Mouse (Mus musculus) midbrain, embryonic 11.5 days (tissue): Measurements from ENCODE around the gene Olfr1217. TPM values are rescaled to one million over a fixed set of nuclear protein-coding genes. Genes with fewer than 3 reads are reported as not detected.
"Not testable (repeated sequence)": the region's sequence is repeated elsewhere in the genome, so short reads cannot be mapped to it uniquely, and the experiment has no call there.

Experiments used
- ATAC-seq: fragments of 200-750 bp; cut with Nextera tagmentation; 2 replicates; pipeline ENCODE4 v1.8.0; 2017; ENCODE audit warnings: moderate TSS enrichment, moderate library complexity; ENCODE audit not compliant: low FRiP score
- DNase-seq: peaks from one replicate; pipeline ENCODE4 v3.0.0; 2015; ENCODE audit warnings: low spot score; ENCODE audit errors: missing footprints
- H3K27ac ChIP-seq: fragments of 300-500 bp; sonication (generic); 2 replicates; pipeline ENCODE4 v1.5.1; 2014; ENCODE audit warnings: low read depth, low read length
- H3K27me3 ChIP-seq: fragments of 300-500 bp; sonication (generic); 2 replicates; pipeline ENCODE4 v1.6.1; 2014; ENCODE audit warnings: mild to moderate bottlenecking, low read length, moderate library complexity, mixed read lengths; ENCODE audit not compliant: control insufficient read depth, insufficient read depth
- H3K36me3 ChIP-seq: fragments of 300-500 bp; sonication (generic); 2 replicates; pipeline ENCODE4 v1.6.1; 2014; ENCODE audit warnings: mild to moderate bottlenecking, low read length, moderate library complexity, mixed read lengths; ENCODE audit not compliant: control insufficient read depth, insufficient read depth
- H3K4me1 ChIP-seq: fragments of 300-500 bp; sonication (generic); 2 replicates; pipeline ENCODE4 v1.6.1; 2014; ENCODE audit warnings: low read length; ENCODE audit not compliant: control insufficient read depth, insufficient read depth
- H3K4me2 ChIP-seq: fragments of 300-500 bp; sonication (generic); 2 replicates; pipeline ENCODE4 v1.6.1; 2014; ENCODE audit warnings: mild to moderate bottlenecking, moderate library complexity
- H3K4me3 ChIP-seq: fragments of 300-500 bp; sonication (generic); 2 replicates; pipeline ENCODE4 v1.5.1; 2014; ENCODE audit warnings: low read depth, low read length
- H3K9ac ChIP-seq: fragments of 300-500 bp; sonication (generic); 2 replicates; pipeline ENCODE4 v1.6.1; 2014; ENCODE audit warnings: low read length
- H3K9me3 ChIP-seq: fragments of 300-500 bp; sonication (generic); 2 replicates; pipeline ENCODE4 v1.6.1; 2016; ENCODE audit warnings: low read length; ENCODE audit not compliant: control insufficient read depth
- WGBS: fragments of 180-500 bp; shearing (Covaris S2); extraction: QIAGEN DNeasy Blood & Tissue Kit; methylation state at CpG from one replicate; pipeline ENCODE4 v1.1.7; 2014; 5-methylcytosine and 5-hydroxymethylcytosine counted together
- polyA plus RNA-seq: library from polyadenylated mRNA; unstranded; fragments of >200 nt; fragmentation: Nextera tagmentation; extraction: Ambion mirVana; gene quantifications from 2 replicates; pipeline ENCODE4 v1.2.1, GENCODE M21; 2014

Gene Olfr1217
- polyA plus RNA-seq, result not detected in 2 replicates

GRCm38 (mm10) chr2:89031965-89032364 lies at the start of gene Olfr1217:
Olfr1217 (minus strand) TSS chr2:89032065.
- Histone ChIP-seq H3K36me3 (no peaks in the 10 kb centered on the region), H3K4me1 (no peaks in the 10 kb centered on the region), H3K9ac (no peak within 1 kb of the TSS), H3K27ac (no peak within 1 kb of the TSS), H3K4me3 (no peak within 1 kb of the TSS), H3K27me3 (no peaks in the 10 kb centered on the region), H3K9me3 (no peaks in the 10 kb centered on the region), H3K4me2 (no peak within 1 kb of the TSS)
- 76% methylated on average over 2 of the region's 2 CpGs for WGBS
- ATAC-seq, result no peak
- DNase-seq, result no peak

- no peak overlapping the region for H3K9ac ChIP-seq
- H3K36me3 ChIP-seq, result no peaks in the 10 kb centered on the region
- no peak overlapping the region for H3K27ac ChIP-seq
- H3K4me2 ChIP-seq, result no peak overlapping the region
- H3K4me3 ChIP-seq, result no peak overlapping the region
- ATAC-seq (no peak), DNase-seq (no peak)
- H3K4me1 ChIP-seq, result no peaks in the 10 kb centered on the region
- no peaks in the 10 kb centered on the region for H3K27me3 ChIP-seq
- H3K9me3 ChIP-seq, result no peaks in the 10 kb centered on the region
Measured at GRCm38 (mm10) chr2:89081487-89081886, 49.6 kb upstream of the Olfr1217 start.

GRCm38 (mm10) chr2:89061087-89061486 lies 29.2 kb upstream of the Olfr1217 start, which contains the start of gene Olfr1218:
Olfr1218 (minus strand) TSS chr2:89061187.
- no peak within 1 kb of the TSS for H3K4me2 ChIP-seq
- ATAC-seq, result no peak
- H3K4me1 ChIP-seq, result no peaks in the 10 kb centered on the region
- no peak within 1 kb of the TSS for H3K9ac ChIP-seq
- H3K4me3 ChIP-seq, result no peak within 1 kb of the TSS
- no peaks in the 10 kb centered on the region for H3K9me3 ChIP-seq
- H3K27ac ChIP-seq, result no peak within 1 kb of the TSS
- H3K27me3 ChIP-seq, result no peaks in the 10 kb centered on the region
- no peak for DNase-seq
- H3K36me3 ChIP-seq, result no peaks in the 10 kb centered on the region

- ATAC-seq, H3K4me3 ChIP-seq, H3K9ac ChIP-seq, DNase-seq, H3K4me2 ChIP-seq, H3K9me3 ChIP-seq, H3K4me1 ChIP-seq, H3K27me3 ChIP-seq, H3K36me3 ChIP-seq, H3K27ac ChIP-seq: not testable (repeated sequence)
- whole genome bisulfite sequencing, result 68% methylated on average over 3 of the region's 3 CpGs
Measured at GRCm38 (mm10) chr2:89021436-89021835, 10.4 kb downstream of the Olfr1217 start.

- Histone ChIP-seq H3K4me2 (no peak within 1 kb of the TSS), H3K27ac (no peak within 1 kb of the TSS), H3K36me3 (no peaks in the 10 kb centered on the region), H3K9ac (no peak within 1 kb of the TSS), H3K27me3 (no peaks in the 10 kb centered on the region), H3K4me1 (no peaks in the 10 kb centered on the region), H3K4me3 (no peak within 1 kb of the TSS), H3K9me3 (no peaks in the 10 kb centered on the region)
- ATAC-seq (no peak), DNase-seq (no peak)
- WGBS, result 87% methylated on average over 1 of the region's 1 CpGs
Measured at GRCm38 (mm10) chr2:89018240-89018639, 13.6 kb downstream of the Olfr1217 start, which contains the start of gene Olfr1216. Olfr1216 (minus strand) TSS chr2:89018340.

GRCm38 (mm10) chr2:89006873-89007272 lies 25.0 kb downstream of the Olfr1217 start, which contains the start of gene Olfr1215:
Olfr1215 (minus strand) TSS chr2:89006973.
- DNase-seq (no peak), ATAC-seq (no peak)
- Histone ChIP-seq H3K4me3 (no peak within 1 kb of the TSS), H3K4me2 (no peak within 1 kb of the TSS), H3K36me3 (no peaks in the 10 kb centered on the region), H3K27me3 (no peaks in the 10 kb centered on the region), H3K4me1 (no peaks in the 10 kb centered on the region), H3K27ac (no peak within 1 kb of the TSS), H3K9ac (no peak within 1 kb of the TSS), H3K9me3 (no peaks in the 10 kb centered on the region)
- WGBS, result 73% methylated on average over 2 of the region's 2 CpGs

- DNase-seq (no peak), ATAC-seq (no peak)
- H3K27ac ChIP-seq, result no peak within 1 kb of the TSS
- H3K4me2 ChIP-seq, result no peak within 1 kb of the TSS
- no peaks in the 10 kb centered on the region for H3K27me3 ChIP-seq
- H3K9ac ChIP-seq, result no peak within 1 kb of the TSS
- H3K36me3 ChIP-seq, result no peaks in the 10 kb centered on the region
- no peaks in the 10 kb centered on the region for H3K9me3 ChIP-seq
- WGBS, result 90% methylated on average over 1 of the region's 1 CpGs
- H3K4me3 ChIP-seq, result no peak within 1 kb of the TSS
- no peaks in the 10 kb centered on the region for H3K4me1 ChIP-seq
Measured at GRCm38 (mm10) chr2:88992553-88992952, 39.3 kb downstream of the Olfr1217 start, which contains the start of gene Olfr1214. Olfr1214 (minus strand) TSS chr2:88992653.

GRCm38 (mm10) chr2:88980181-88980580 lies 51.7 kb downstream of the Olfr1217 start, which contains the start of gene Gm13762:
Gm13762 (minus strand) TSS chr2:88980281.
- Histone ChIP-seq H3K4me2 (no peak within 1 kb of the TSS), H3K9me3 (no peaks in the 10 kb centered on the region), H3K4me3 (no peak within 1 kb of the TSS), H3K27ac (no peak within 1 kb of the TSS), H3K27me3 (no peaks in the 10 kb centered on the region), H3K36me3 (no peaks in the 10 kb centered on the region), H3K9ac (no peak within 1 kb of the TSS), H3K4me1 (no peaks in the 10 kb centered on the region)
- WGBS, result 81% methylated on average over 1 of the region's 1 CpGs
- no peak for DNase-seq
- ATAC-seq, result no peak
